Mouse (Mus musculus) kidney, postnatal 0 days (tissue): ENCODE measurements around the gene Trpm1. TPM values are rescaled to one million over a fixed set of nuclear protein-coding genes. Genes with fewer than 3 reads are reported as not detected.
"Not testable (repeated sequence)": the region's sequence is repeated elsewhere in the genome, so short reads cannot be mapped to it uniquely, and the experiment has no call there.

Experiments
- ATAC-seq: fragments of 200-750 bp; cut with Nextera tagmentation; replicated peaks from 2 replicates; pipeline ENCODE4 v1.8.0; 2017; ENCODE audit warnings: low read depth, moderate number of reproducible peaks, moderate TSS enrichment, moderate library complexity; ENCODE audit not compliant: low FRiP score
- DNase-seq: peaks from one replicate; pipeline ENCODE4 v3.0.0-alpha.2; 2016; ENCODE audit warnings: low spot score
- H3K27ac ChIP-seq: fragments of 300-500 bp; sonication (generic); 2 replicates; pipeline ENCODE4 v1.5.1; 2014; ENCODE audit warnings: mild to moderate bottlenecking
- H3K27me3 ChIP-seq: fragments of 300-500 bp; sonication (generic); 2 replicates; pipeline ENCODE4 v1.6.1; 2014; ENCODE audit warnings: low read length, mixed read lengths; ENCODE audit not compliant: insufficient read depth
- H3K36me3 ChIP-seq: fragments of 300-500 bp; sonication (generic); 2 replicates; pipeline ENCODE4 v1.6.1; 2014; ENCODE audit warnings: low read length, mixed read lengths; ENCODE audit not compliant: insufficient read depth
- H3K4me1 ChIP-seq: fragments of 300-500 bp; sonication (generic); replicated peaks from 2 replicates; pipeline ENCODE4 v1.6.1; 2014; ENCODE audit warnings: antibody characterized with exemption, low read length, mixed read lengths; ENCODE audit not compliant: insufficient read depth
- H3K4me2 ChIP-seq: fragments of 300-500 bp; sonication (generic); 2 replicates; pipeline ENCODE4 v1.6.1; 2014; ENCODE audit warnings: mild to moderate bottlenecking, low read length, moderate library complexity, mixed read lengths
- H3K4me3 ChIP-seq: fragments of 300-500 bp; sonication (generic); replicated peaks from 2 replicates; pipeline ENCODE4 v1.5.1; 2014; ENCODE audit warnings: low read depth, low read length
- H3K9ac ChIP-seq: fragments of 300-500 bp; sonication (generic); 2 replicates; pipeline ENCODE4 v1.6.1; 2014; ENCODE audit warnings: low read depth, low read length
- H3K9me3 ChIP-seq: fragments of 300-500 bp; sonication (generic); replicated peaks from 2 replicates; pipeline ENCODE4 v1.6.1; 2016; ENCODE audit warnings: low read length, inconsistent platforms, mixed read lengths
- CTCF ChIP-seq: IDR thresholded peaks from 2 replicates; pipeline ENCODE4 v1.5.1; 2016; ENCODE audit warnings: antibody characterized with exemption, low read depth, mild to moderate bottlenecking, moderate library complexity
- WGBS: fragments of 180-500 bp; shearing (Covaris S2); extraction: QIAGEN DNeasy Blood & Tissue Kit; methylation state at CpG from one replicate; pipeline ENCODE4 v1.1.7; 2014; 5-methylcytosine and 5-hydroxymethylcytosine counted together
- polyA plus RNA-seq: library from polyadenylated mRNA; unstranded; fragments of >200 nt; fragmentation: Nextera tagmentation; extraction: Ambion mirVana; gene quantifications from 2 replicates; pipeline ENCODE4 v1.2.1, GENCODE M21; 2015

The Trpm1 gene
- 0.17 and 0.18 TPM in 2 replicates for polyA plus RNA-seq

- Histone ChIP-seq H3K27ac (no peak within 1 kb of the TSS), H3K27me3 (no peaks in the 10 kb centered on the region), H3K9me3 (no peaks in the 10 kb centered on the region), H3K4me3 (no peak within 1 kb of the TSS), H3K9ac (no peak within 1 kb of the TSS), H3K4me1 (no peaks in the 10 kb centered on the region), H3K36me3 (no peaks in the 10 kb centered on the region), H3K4me2 (no peak within 1 kb of the TSS)
- 92% methylated on average over 2 of the region's 2 CpGs for WGBS
- DNase-seq (no peak), ATAC-seq (no peak)
- no peak for TF ChIP-seq CTCF
These were observed at the start of gene Trpm1 for GRCm38 (mm10) chr7:64153535-64153934. Trpm1 (plus strand) TSS chr7:64153835.

GRCm38 (mm10) chr7:64122131-64122715, 31.4 kb upstream of the Trpm1 start:
- 85% methylated on average over 9 of the region's 9 CpGs for WGBS
- ATAC-seq (no peak), DNase-seq (no peak)
- H3K9me3 ChIP-seq: no peaks in the 10 kb centered on the region
- no peak overlapping the region for H3K9ac ChIP-seq
- H3K4me3 ChIP-seq: no peak overlapping the region
- H3K27me3 ChIP-seq: no peaks in the 10 kb centered on the region
- no peak overlapping the region for H3K4me2 ChIP-seq
- no peaks in the 10 kb centered on the region for H3K36me3 ChIP-seq
- H3K4me1 ChIP-seq: no peaks in the 10 kb centered on the region
- no peak overlapping the region for H3K27ac ChIP-seq
- no peak for TF ChIP-seq CTCF

- Histone ChIP-seq H3K27ac (no peak overlapping the region), H3K27me3 (no peaks in the 10 kb centered on the region), H3K4me1 (no peaks in the 10 kb centered on the region), H3K36me3 (no peaks in the 10 kb centered on the region), H3K4me3 (no peak overlapping the region), H3K9me3 (no peaks in the 10 kb centered on the region), H3K9ac (no peak overlapping the region), H3K4me2 (no peak overlapping the region)
- TF ChIP-seq CTCF: no peak
- DNase-seq (no peak), ATAC-seq (no peak)
- 86% methylated on average over 4 of the region's 4 CpGs for WGBS
These were observed 29.9 kb upstream of the Trpm1 start for GRCm38 (mm10) chr7:64123721-64124120.

- H3K4me3 ChIP-seq, H3K4me1 ChIP-seq, H3K27ac ChIP-seq, H3K27me3 ChIP-seq, ATAC-seq, H3K4me2 ChIP-seq, H3K9me3 ChIP-seq, H3K9ac ChIP-seq, H3K36me3 ChIP-seq, DNase-seq: not testable (repeated sequence)
- 95% methylated on average over 8 of the region's 9 CpGs for WGBS
These were observed 27.6 kb upstream of the Trpm1 start for GRCm38 (mm10) chr7:64125994-64126393.

- H3K36me3 ChIP-seq: no peaks in the 10 kb centered on the region
- DNase-seq: no peak
- H3K4me2 ChIP-seq: no peak overlapping the region
- TF ChIP-seq CTCF: no peak
- no peaks in the 10 kb centered on the region for H3K4me1 ChIP-seq
- no peak overlapping the region for H3K4me3 ChIP-seq
- H3K27me3 ChIP-seq: no peaks in the 10 kb centered on the region
- no peak overlapping the region for H3K9ac ChIP-seq
- WGBS: 74% methylated on average over 2 of the region's 2 CpGs
- H3K27ac ChIP-seq: no peak overlapping the region
- ATAC-seq: no peak
- no peaks in the 10 kb centered on the region for H3K9me3 ChIP-seq
These were observed 13.8 kb upstream of the Trpm1 start for GRCm38 (mm10) chr7:64139866-64140265.

- Histone ChIP-seq H3K9me3 (no peaks in the 10 kb centered on the region), H3K9ac (no peak overlapping the region), H3K4me2 (no peak overlapping the region), H3K4me3 (no peak overlapping the region), H3K36me3 (no peaks in the 10 kb centered on the region), H3K27me3 (no peaks in the 10 kb centered on the region), H3K4me1 (no peaks in the 10 kb centered on the region), H3K27ac (no peak overlapping the region)
- no peak for ATAC-seq
- DNase-seq: no peak
- 82% methylated on average over 19 of the region's 19 CpGs for WGBS
- TF ChIP-seq CTCF: no peak
These were observed 12.2 kb upstream of the Trpm1 start for GRCm38 (mm10) chr7:64141301-64142032.
